Mouse (Mus musculus): ENCODE measurements at regions not wholly inside any gene's neighbourhood (a gene's known extent, or its start where the extent isn't known, plus 50 kb on each side); places are given as distances from the start of the nearest gene placed in this dataset.

DNA sequence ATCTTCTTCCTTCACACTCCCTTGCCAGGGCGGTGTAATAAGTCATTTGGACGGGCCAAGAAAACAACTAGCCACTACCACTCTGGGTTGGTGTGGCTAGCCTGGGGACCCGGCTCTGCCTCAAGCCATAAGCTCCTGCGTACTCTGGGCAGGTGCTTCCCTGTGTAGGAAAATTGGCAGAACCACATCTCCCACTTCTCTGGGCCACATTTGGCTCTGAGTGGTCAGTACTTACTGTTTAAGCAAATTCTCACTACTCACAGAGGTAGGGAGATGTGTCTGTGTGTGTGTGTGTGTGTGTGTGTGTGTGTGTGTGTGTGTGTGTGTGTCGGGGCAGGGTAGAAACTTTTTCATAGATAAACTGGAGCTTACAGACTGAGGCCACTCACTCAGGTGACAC, 262.6 kb upstream of the N4bp1 start:
- no peak for ATAC-seq (ENCODE audit: insufficient read depth)
- H3K4me2 ChIP-seq (ENCODE audit: low read depth): no peak overlapping the region
- H3K9me3 ChIP-seq (ENCODE audit: control insufficient read depth, low read length): no peaks in the 10 kb centered on the region
- H3K36me3 ChIP-seq (replicated peaks; ENCODE audit: control insufficient read depth, insufficient read depth, low read depth): no peaks in the 10 kb centered on the region
- WGBS (ENCODE audit: insufficient replicate concordance): 57% methylated on average over 5 of the region's 5 CpGs
- no peaks in the 10 kb centered on the region for H3K27me3 ChIP-seq (ENCODE audit: control insufficient read depth, insufficient read depth, low read length)
- H3K27ac ChIP-seq: no peak overlapping the region
- H3K4me3 ChIP-seq (ENCODE audit: insufficient read depth in 1 of 2, low read depth in 2 of 2, low read length in 2 of 2): no peak overlapping the region
- H3K9ac ChIP-seq (replicated peaks): no peak overlapping the region
- DNase-seq (ENCODE audit: low read depth in 3 of 3, low spot score in 3 of 3): no peak
- no peak for TF ChIP-seq CTCF (IDR thresholded peaks at IDR 0.05; ENCODE audit: low read depth)
- no peak for TF ChIP-seq EP300 (IDR thresholded peaks at IDR 0.05; ENCODE audit: low read depth)
- H3K4me1 ChIP-seq (replicated peaks; ENCODE audit: control insufficient read depth in 2 of 2, insufficient read depth in 2 of 2, low read length in 1 of 2): no peaks in the 10 kb centered on the region

GRCm38 (mm10) chr8:87137412-87137811, 252.4 kb upstream of the N4bp1 start:
- H3K9ac ChIP-seq (replicated peaks): no peak overlapping the region
- H3K27ac ChIP-seq: no peak overlapping the region
- H3K36me3 ChIP-seq (replicated peaks; ENCODE audit: control insufficient read depth, insufficient read depth, low read depth): no peaks in the 10 kb centered on the region
- no peak for TF ChIP-seq CTCF (IDR thresholded peaks at IDR 0.05; ENCODE audit: low read depth)
- no peak for TF ChIP-seq EP300 (IDR thresholded peaks at IDR 0.05; ENCODE audit: low read depth)
- H3K4me3 ChIP-seq (ENCODE audit: insufficient read depth in 1 of 2, low read depth in 2 of 2, low read length in 2 of 2): no peak overlapping the region
- H3K9me3 ChIP-seq (ENCODE audit: control insufficient read depth, low read length): no peaks in the 10 kb centered on the region
- no peaks in the 10 kb centered on the region for H3K4me1 ChIP-seq (replicated peaks; ENCODE audit: control insufficient read depth in 2 of 2, insufficient read depth in 2 of 2, low read length in 1 of 2)
- ATAC-seq (ENCODE audit: insufficient read depth) (no peak), DNase-seq (ENCODE audit: low read depth in 3 of 3, low spot score in 3 of 3) (no peak)
- no peaks in the 10 kb centered on the region for H3K27me3 ChIP-seq (ENCODE audit: control insufficient read depth, insufficient read depth, low read length)
- WGBS (ENCODE audit: insufficient replicate concordance): 59% methylated on average over 4 of the region's 4 CpGs
- H3K4me2 ChIP-seq (ENCODE audit: low read depth): no peak overlapping the region

- no peak for TF ChIP-seq EP300 (IDR thresholded peaks at IDR 0.05; ENCODE audit: low read depth)
- TF ChIP-seq CTCF (IDR thresholded peaks at IDR 0.05; ENCODE audit: low read depth): no peak
- H3K36me3 ChIP-seq (replicated peaks; ENCODE audit: control insufficient read depth, insufficient read depth, low read depth): no peaks in the 10 kb centered on the region
- H3K4me3 ChIP-seq (ENCODE audit: insufficient read depth in 1 of 2, low read depth in 2 of 2, low read length in 2 of 2): no peak overlapping the region
- H3K4me2 ChIP-seq (ENCODE audit: low read depth): no peak overlapping the region
- no peak overlapping the region for H3K9ac ChIP-seq (replicated peaks)
- no peak for ATAC-seq (ENCODE audit: insufficient read depth)
- no peaks in the 10 kb centered on the region for H3K27me3 ChIP-seq (ENCODE audit: control insufficient read depth, insufficient read depth, low read length)
- no peaks in the 10 kb centered on the region for H3K9me3 ChIP-seq (ENCODE audit: control insufficient read depth, low read length)
- WGBS (ENCODE audit: insufficient replicate concordance): 44% methylated on average over 3 of the region's 3 CpGs
- no peaks in the 10 kb centered on the region for H3K4me1 ChIP-seq (replicated peaks; ENCODE audit: control insufficient read depth in 2 of 2, insufficient read depth in 2 of 2, low read length in 1 of 2)
- no peak for DNase-seq (ENCODE audit: low read depth in 3 of 3, low spot score in 3 of 3)
- no peak overlapping the region for H3K27ac ChIP-seq
These were observed 246.7 kb upstream of the N4bp1 start for GRCm38 (mm10) chr8:87131716-87132115.

GRCm38 (mm10) chr8:87130691-87131090, 245.6 kb upstream of the N4bp1 start:
- no peaks in the 10 kb centered on the region for H3K9me3 ChIP-seq (ENCODE audit: control insufficient read depth, low read length)
- 27% methylated on average over 3 of the region's 3 CpGs for WGBS (ENCODE audit: insufficient replicate concordance)
- no peak overlapping the region for H3K4me2 ChIP-seq (ENCODE audit: low read depth)
- no peak overlapping the region for H3K9ac ChIP-seq (replicated peaks)
- H3K4me1 ChIP-seq (replicated peaks; ENCODE audit: control insufficient read depth in 2 of 2, insufficient read depth in 2 of 2, low read length in 1 of 2): no peaks in the 10 kb centered on the region
- H3K27me3 ChIP-seq (ENCODE audit: control insufficient read depth, insufficient read depth, low read length): no peaks in the 10 kb centered on the region
- H3K27ac ChIP-seq: no peak overlapping the region
- no peak overlapping the region for H3K4me3 ChIP-seq (ENCODE audit: insufficient read depth in 1 of 2, low read depth in 2 of 2, low read length in 2 of 2)
- TF ChIP-seq CTCF (IDR thresholded peaks at IDR 0.05; ENCODE audit: low read depth) (no peak), EP300 (IDR thresholded peaks at IDR 0.05; ENCODE audit: low read depth) (no peak)
- ATAC-seq (ENCODE audit: insufficient read depth): no peak
- DNase-seq (ENCODE audit: low read depth in 3 of 3, low spot score in 3 of 3): no peak
- H3K36me3 ChIP-seq (replicated peaks; ENCODE audit: control insufficient read depth, insufficient read depth, low read depth): no peaks in the 10 kb centered on the region

GRCm38 (mm10) chr8:87128593-87128992, 243.5 kb upstream of the N4bp1 start:
- H3K4me2 ChIP-seq (ENCODE audit: low read depth): no peak overlapping the region
- whole genome bisulfite sequencing (ENCODE audit: insufficient replicate concordance): 50% methylated on average over 4 of the region's 4 CpGs
- no peaks in the 10 kb centered on the region for H3K9me3 ChIP-seq (ENCODE audit: control insufficient read depth, low read length)
- H3K27me3 ChIP-seq (ENCODE audit: control insufficient read depth, insufficient read depth, low read length): no peaks in the 10 kb centered on the region
- TF ChIP-seq CTCF (IDR thresholded peaks at IDR 0.05; ENCODE audit: low read depth) (no peak), EP300 (IDR thresholded peaks at IDR 0.05; ENCODE audit: low read depth) (no peak)
- no peak overlapping the region for H3K4me3 ChIP-seq (ENCODE audit: insufficient read depth in 1 of 2, low read depth in 2 of 2, low read length in 2 of 2)
- no peaks in the 10 kb centered on the region for H3K4me1 ChIP-seq (replicated peaks; ENCODE audit: control insufficient read depth in 2 of 2, insufficient read depth in 2 of 2, low read length in 1 of 2)
- H3K27ac ChIP-seq: no peak overlapping the region
- ATAC-seq (ENCODE audit: insufficient read depth): no peak
- H3K9ac ChIP-seq (replicated peaks): no peak overlapping the region
- DNase-seq (ENCODE audit: low read depth in 3 of 3, low spot score in 3 of 3): no peak
- no peaks in the 10 kb centered on the region for H3K36me3 ChIP-seq (replicated peaks; ENCODE audit: control insufficient read depth, insufficient read depth, low read depth)
